Mouse (Mus musculus) layer of hippocampus, adult 9-11 months (tissue): ENCODE results near the gene Ltc4s.

ENCODE experiments used
- DNase-seq: peaks from one replicate; pipeline ENCODE4 v3.0.0; 2022

Gene Ltc4s

DNA sequence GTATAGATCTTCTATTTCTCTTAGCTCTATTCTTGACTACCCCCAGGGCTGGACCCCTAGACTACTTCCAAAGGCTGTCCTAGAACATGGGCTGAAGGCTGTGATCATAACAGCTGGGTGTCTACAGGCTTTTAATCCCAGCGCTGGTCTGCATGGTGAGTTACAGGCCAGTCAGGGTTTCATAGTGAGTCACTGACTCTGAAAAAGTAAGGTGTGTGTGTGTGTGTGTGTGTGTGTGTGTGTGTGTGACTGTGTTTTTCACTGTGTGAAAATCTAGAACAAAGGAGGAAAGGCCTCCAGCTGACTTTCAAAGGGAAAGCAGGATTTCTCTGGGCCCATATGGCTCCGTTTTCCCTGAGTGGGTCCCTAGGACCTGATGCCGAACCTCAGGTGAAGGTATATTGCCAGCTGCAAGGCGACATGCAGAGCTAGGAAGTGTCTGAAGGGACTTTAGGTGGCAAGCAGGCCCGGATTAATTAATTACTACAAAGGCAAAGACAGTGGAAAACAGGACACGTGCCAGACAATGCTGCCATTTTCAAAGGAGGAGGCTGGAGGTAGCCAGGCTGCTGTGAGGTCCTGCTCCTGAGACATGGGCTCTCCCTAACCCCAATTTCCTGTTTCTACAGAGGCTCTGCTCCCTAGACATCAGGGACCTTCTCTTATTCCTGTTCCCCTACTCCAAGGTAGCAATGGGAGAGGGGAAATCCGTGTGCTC lies 15.7 kb downstream of the Ltc4s start:
- DNase-seq: no peak

DNA sequence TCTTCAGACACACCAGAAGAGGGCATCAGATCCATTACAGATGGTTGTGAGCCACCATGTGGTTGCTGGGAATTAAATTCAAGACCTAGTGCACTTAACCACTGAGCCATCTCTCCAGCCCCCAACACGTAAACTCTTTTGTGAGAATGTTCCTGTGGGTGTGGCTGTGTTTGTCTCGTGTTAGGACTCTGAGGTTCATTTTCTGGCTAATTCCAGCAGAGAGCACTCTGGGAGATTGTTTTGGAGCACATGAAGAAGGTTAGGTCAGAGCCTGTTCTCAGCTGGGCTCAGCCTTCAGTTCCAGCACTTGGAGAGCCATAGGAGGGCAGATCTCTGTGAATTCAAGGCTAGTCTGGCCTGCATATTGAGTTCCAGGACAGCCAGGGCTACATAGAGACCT lies 18.6 kb downstream of the Ltc4s start:
- no peak for DNase-seq

DNA sequence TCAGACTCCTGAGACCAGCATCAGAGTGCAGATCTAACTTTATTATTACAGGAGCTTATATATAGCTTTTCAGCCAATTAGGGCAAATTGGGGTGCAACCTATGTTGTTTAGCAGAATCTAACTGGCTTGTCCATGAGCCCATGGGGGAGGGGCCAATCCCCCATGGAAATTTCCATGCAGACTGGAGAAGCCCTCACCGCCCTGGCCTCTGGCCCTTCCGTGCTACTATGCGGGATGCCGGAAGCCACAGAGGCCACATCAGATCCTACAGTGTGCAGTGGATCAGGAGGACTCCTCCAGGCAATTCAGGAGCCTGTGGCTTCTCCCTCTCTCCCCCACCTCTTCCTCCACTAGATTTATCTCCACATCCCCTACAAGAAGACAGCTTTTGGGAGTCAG lies 20.6 kb downstream of the Ltc4s start:
- no peak for DNase-seq

DNA sequence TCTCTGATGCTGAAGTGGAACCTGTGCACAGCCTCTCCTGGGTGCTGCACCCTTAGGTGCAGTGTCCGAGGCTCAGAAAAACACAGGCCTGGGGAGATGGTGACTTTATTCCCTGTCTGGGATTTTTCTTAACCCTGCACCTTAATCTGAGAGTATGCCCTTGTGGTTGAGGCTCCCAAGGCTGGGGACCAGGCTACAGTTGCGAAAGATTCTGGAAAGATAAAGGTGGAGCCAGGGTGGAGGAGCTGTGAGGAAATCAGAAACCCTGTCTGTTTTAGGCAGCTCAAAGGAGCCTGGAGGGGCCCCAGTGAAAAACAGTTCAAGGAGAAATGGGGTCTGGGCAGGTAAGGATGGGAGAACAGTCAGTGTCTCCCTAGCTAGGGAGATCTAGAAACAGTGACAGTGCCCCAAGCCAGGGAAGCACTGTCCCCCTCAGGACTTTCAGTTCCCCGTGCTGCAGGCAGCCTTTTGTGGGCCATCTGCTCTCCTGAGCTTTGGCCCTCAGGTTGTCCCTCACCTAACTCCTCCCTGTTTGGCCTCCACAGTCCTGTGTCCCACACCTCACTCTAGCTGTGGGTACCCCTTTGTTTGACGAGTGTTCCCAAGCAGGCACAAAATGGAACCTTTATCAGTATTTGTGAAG lies 21.6 kb downstream of the Ltc4s start:
- DNase-seq: no peak

DNA sequence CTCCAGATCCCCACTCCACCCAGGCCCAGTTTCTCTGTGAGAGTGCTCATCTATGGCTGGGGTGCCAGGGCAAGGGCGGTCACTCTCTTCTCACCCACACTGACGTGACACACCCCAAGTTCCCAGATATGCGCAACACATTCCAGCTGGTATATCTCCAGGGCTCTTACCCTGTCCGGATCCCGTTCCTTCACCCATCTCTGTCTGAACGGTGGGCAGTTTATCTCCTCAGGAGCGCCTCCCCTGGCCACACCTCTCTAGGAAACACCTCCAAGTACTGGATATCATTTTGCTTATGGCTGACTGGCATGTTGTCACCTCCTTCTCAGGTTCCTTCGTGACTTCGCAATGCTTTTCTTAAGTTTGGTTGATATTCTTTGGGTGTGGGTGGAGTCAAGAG lies 22.8 kb downstream of the Ltc4s start:
- no peak for DNase-seq

DNA sequence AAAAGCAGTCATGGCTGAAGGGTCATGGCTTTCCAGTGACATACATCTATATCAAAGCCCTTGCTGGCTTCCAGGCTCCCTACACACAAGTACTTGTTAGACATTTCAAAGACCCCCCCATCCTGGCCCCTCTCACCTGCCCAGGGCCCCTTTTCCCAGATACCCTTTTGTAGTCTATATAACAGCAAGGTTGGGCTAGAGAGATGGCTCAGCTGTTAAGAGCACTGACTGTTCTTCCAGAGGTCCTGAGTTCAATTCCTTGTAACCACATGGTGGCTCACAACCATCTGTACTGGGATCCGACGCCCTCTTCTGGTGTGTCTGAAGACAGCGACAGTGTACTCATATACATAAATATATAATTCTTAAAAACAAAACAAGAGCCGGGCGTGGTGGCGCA lies 23.8 kb downstream of the Ltc4s start:
- DNase-seq: no peak

DNA sequence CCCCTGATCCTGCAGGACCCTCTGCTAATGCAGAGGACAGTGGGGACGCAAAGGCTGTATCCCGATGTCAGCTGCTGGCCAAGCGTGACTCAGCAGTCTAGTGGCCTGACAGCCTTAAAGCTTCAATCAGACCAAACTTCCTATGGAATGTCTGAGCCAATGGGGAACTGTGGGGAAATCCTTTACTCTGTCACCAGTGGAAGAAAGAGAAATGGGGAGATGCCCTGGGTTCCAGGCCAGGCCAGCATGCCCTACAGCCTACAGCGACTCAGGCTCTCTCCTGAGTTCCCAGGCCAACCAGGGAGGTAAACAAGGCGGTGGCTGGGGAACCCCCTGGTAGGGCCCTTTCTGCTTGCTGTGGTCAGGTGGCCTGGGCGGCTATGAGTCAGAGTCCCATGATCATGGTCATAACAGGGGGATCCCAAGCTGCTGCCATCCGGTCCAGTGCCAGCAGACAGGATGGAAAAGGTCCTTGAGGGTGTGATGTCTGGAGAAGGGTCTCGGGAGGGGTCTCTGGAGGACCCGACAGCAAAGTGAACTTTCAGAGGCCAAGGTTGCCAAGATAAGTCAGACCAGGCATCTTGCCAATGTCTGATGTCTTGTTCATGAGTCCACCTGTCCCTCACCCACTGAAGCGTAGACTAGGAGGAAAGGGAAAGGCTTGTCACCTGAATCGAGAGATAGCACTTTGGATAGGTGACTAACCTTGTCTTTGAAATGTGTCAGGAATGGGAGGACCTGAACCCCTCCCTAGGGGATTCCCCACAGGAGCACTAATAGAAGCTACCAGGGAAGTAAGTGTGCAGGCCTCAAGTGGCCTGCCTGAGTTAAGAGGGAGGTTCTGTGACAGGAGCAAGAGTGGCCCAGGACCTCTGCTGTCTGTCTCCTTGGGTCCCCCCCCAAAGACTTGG lies 25.3 kb downstream of the Ltc4s start:
- DNase-seq: peak; percentile 88

DNA sequence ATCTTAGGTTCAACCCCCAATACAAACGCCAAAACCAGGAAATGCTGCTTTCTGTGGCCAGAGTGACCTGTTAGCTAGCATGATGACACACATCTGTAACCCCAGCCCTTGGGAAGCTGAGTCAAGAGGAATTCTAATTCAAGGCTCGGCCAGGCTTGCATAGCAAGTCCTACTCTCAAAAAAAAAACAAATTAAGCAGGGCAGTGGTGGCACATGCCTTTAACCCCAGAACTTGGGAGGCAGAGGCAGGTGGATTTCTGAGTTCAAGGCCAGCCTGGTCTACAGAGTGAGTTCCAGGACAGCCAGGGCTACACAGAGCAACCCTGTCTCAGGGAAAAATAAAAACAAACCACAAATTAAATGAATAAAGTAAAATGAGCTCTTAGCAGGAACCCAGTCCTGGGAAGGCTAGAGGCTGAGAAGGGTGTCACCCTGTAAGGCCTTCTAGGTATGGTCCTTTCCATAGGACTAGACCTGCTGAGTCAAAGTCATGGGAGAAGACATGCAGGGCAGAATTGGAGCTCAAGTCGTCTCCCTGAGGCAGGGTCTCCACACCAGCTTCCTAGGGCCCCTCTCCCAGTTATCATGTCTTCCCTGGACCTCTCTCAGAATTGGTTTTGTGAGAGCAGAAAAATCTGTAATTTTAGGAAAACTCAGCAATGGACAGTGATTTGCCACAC lies 26.2 kb downstream of the Ltc4s start:
- DNase-seq: no peak

DNA sequence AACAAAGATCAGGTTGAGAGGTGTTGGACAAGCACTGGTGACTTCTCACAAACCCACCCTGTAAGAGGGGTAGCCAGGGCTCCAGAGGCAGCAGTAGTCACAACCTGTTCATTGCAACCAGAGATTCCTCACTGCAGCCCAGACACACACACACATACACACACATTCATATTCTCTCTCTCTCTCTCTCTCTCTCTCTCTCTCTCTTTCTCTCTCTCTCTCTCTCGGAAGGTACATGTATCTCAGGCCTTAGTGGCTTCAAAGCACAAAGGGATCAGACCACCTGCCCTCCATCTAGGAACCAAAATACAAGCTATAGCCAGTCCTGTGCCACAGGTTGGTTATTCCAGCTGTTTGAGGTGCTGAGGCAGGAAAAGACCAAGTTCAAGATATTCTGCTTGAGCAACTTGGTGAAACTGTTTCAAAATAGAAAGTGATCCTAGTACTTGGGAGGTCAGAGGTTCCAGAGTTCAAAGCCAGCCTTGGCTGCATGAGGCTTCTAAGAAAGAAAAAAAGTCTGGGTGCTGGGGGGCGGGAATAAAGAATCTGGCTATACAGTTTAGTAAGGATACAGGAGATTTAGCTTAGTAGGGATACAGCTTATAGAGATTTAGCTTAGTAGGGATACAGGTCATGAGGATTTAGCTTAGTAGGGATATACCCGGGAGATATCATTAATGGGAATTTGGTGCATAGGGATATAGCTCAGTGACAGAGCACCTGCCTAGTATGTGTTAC lies 26.9 kb downstream of the Ltc4s start:
- DNase-seq: no peak

DNA sequence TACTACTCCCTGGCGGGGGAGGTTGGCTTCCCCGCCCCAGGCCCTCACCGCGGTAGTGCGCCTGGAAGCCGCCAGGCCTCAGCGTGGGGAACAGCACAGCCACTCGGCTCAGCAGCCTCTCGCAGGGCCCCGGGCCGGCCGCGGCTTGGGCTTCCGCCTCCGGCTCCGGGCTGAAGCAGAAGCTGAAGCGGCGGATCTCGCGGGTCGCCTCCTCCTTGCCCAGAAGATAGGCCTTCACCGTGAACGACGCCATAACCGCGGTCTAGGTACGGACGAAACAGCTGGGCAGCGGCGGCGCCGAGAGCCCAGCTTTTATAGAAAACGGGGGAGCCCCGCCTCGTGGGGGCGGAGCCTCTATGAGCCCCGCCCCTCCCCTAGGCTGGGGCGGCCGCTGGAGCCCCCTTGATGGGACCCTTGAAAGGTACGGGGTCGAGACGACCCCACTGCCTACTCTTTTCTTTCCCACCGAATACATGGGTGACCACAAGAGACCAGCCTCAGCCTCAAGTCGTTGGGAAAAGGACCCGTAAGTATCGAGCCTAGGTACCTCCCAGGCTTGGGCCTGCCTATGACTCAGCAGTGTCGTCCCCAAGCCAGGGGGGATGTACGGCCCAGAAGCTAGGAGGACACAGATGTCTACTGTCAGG lies 27.8 kb downstream of the Ltc4s start, which contains the start of the genes Sqstm1 and Mgat4b:
Sqstm1 (minus strand) TSS at position 323 of the 647 bp plus-strand sequence.
Mgat4b (plus strand) TSS at position 386 of the 647 bp plus-strand sequence.
- peak; percentile 73 for DNase-seq

DNA sequence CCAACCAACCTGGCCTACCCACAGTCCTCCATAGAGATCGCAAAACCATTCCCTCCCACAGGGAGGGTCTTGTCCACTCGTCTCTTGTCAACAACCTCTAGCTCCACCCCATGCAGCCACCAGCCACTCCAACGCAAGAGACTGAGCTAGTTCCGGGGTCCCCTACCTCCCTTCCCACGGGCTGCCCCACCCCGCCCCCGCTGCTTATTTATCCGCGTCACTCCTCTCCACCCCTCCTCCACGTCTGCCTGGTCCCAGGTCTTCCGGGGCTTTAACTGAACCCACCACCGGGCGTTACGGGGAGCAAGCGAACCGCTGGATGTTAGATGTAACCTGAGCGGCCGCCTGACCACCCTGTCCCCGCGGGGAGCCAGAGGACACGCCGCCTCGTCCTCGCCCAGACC lies 28.3 kb downstream of the Ltc4s start:
- DNase-seq: peak; percentile 95

DNA sequence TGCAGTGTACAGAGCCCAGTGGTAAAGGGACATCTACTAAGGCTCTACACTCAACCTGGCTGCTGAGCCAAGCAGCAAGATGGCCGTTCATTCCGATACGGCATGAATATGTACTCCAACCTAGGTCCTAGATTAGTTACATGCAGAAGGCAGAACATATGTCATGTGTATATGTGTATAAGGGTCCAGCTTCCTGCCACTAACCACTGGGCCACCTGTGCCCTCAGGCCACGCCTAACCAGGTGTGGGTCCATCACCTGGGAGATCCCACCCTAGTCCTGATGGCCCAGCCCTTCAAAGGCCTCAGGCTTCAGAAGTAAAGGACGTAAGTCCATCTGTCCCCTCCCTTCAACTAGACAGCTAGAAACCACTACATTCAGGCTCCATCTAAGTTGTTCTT lies 30.4 kb downstream of the Ltc4s start:
- no peak for DNase-seq

DNA sequence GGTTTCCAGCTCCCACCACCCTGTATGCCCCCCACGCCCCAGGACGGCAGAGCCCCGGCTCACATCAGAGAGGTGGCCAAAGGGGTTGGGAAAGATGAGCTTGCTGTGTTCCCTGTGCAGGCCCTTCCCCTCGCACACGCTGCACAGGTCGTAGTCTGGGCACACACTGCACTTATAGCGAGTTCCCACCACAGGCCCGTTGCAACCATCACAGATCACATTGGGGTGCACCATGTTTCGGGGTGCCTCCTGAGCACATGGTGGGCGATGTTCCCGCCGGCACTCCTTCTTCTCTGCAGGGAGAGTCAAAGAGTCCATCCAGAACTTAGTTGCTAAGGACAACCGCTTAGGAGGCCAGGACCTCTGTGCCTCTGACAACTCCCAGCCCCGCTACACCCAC lies 31.1 kb downstream of the Ltc4s start:
- no peak for DNase-seq

DNA sequence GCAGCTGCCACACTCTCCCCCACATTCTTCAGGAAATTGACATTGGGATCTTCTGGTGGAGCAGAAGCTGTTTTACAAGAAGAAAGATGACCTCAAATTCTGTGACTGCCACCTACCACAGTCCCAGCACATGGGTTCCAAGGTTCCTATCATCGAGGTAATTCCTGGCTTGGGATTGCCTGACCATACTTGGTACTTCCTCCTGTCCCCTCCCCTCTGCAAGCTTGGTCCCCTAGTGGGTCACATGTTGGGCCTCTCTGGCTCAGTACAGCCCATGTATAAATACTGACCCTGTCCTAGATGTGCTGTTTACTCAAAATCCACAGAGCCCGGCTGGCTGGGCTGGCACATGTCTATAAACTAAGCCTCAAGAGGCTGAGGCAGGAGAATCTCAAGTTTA lies 32.4 kb downstream of the Ltc4s start:
- no peak for DNase-seq

DNA sequence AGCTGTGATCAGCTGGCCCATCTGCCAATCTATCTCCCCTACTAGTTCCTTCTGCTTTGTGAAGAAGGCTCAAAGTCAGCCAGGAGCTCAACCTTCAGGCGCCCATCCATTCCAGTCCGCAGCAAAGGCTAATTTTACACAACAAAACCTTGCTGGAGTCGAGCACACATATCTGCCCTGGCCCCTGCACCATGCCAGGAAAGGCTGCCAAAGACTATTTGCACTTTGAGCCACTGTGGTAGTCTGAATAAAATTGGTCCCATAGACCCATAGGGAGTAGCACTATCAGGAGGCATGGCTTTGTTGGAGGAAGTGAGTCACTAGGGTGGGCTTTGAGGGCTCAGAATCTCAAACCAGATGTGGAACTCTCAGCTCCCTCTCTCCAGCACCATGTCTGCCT lies 33.0 kb downstream of the Ltc4s start:
- DNase-seq: no peak

DNA sequence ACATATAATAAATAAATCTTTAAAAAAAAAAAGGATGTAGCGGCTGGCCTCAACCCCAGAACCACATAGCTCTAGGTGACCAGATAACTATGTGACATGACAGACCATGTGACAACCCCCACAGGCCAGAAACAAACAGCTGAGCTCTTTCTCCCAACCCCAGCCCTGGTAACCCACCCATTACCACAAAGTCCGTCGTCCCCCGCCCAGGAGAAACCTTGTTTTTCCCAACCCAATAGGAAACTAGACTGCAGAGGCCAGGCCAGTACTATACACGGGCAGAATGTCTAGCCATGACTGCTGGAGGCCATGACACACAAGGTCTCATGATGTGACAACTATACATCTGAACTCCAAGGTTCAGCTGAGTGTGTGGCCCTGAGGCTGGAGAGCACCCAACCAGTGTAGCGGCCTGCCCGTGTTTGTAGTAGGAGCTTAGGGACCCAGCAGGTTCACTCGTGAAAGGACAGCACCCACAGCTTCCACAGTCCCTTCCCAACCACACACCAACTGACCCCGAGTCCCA lies 35.1 kb downstream of the Ltc4s start:
- DNase-seq: no peak

DNA sequence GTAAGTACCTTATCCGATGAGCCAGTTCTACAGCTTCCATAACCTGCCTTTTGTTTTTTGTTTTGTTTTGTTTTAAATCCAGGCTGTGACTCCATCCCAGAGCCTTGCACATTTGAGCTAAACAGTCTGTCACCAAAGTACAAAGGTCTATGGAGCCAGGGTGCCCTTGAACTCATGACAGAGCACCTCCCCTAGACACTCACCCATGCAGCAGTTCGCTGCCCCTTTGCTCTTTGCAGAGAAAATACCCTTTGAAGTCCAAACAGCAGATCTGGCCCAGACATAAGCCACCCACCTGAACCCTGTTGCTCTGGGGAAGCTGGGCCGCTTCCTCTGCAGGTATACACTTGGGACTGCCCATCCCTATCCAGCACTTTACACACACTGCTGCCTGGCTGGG lies 36.8 kb downstream of the Ltc4s start:
- DNase-seq: no peak

DNA sequence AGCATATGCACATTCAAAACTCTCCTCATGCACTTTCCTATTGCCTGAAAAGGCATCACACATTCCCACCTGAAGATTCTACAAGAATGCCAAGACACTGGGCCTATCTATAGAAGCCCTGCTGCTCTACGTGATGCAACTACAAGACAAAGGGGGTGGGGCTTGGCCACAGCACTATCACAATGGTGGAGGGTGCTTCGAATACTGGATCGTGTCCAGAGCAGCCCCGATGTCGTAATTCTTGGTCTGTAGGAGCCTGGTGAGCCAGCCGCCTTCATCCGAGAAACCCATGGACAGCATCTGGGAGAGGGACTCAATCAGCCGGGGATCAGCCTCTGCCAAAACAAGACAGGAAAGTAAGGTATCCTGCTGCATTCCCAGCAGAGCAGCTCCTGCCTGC lies 37.8 kb downstream of the Ltc4s start:
- DNase-seq: no peak

DNA sequence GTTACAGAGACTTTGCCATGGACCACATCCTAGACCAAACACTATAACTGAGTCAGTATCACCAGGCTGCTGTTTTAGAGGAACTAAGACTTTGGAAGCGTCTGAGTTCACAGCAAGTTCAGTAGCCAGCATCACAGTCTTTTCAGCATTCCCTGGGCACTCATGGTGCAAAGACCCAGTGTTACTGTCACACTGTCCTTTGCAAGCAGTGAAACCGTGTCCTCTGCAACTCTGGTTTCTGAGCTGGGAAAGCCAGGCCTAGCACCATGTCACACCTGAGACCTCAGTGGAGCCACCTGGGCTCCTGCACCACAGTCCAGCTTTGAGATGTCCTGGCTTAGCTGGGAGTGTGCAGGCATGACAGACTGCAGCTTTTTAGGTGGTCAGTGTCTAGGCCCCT lies 39.5 kb downstream of the Ltc4s start:
- no peak for DNase-seq

DNA sequence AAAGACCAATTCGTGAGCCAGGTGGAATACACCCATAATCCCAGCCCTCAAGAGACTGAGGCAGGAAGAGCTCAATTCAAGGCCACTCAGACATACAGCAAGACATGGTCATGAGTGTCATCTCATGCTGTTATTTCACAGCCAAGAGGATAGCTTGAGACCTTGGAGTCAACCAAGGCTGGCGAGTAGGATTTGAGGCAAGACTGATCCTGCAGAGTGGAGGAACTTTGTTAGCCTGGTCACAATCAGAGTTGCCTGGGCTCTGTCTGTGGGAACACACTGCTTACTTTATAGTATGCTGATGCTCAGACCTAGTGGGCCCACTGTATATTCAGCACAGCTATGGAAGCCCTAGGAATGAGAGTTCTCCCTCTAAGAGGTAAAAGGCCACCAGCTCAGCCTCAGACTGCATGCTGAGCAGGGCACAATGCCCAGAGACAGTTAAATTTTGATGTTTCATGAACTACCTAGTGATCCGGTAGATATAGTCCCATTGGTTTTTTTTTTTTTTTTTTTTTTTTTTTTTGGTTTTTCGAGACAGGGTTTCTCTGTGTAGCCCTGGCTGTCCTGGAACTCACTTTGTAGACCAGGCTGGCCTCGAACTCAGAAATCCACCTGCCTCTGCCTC lies 40.1 kb downstream of the Ltc4s start:
- DNase-seq: no peak

DNA sequence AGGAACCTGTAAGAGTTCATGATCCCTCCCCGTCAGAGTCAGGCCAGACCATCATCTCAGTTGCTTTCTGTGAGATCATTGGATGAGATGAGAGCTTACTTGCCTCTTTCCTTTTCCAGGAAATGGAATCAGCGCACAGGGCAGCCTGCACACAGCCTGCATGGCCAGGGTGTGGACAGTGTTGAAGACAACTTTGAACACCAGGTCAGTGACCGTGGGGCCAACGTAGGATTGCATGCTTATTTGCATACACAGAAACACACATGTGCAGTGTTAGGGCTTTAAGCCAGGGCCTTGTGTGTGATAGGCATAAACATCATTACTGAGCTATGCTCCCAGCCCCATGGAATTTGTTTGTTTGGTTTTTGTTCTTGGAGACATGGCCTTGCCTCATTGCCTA lies 40.9 kb downstream of the Ltc4s start:
- DNase-seq: no peak
